Mouse (Mus musculus) liver, embryonic 14.5 days (tissue): ENCODE results near the gene Gm3029. TPM values are rescaled to one million over a fixed set of nuclear protein-coding genes. Genes with fewer than 3 reads are reported as not detected.
"Not testable (repeated sequence)": the region's sequence is repeated elsewhere in the genome, so short reads cannot be mapped to it uniquely, and the experiment has no call there.

Experiments used
- ATAC-seq: fragments of 200-750 bp; cut with Nextera tagmentation; 2 replicates; pipeline ENCODE4 v1.8.0; 2017; ENCODE audit warnings: moderate number of reproducible peaks, mild to moderate bottlenecking, moderate library complexity; ENCODE audit not compliant: insufficient read depth
- DNase-seq, 3 experiments: peaks; one replicate each; pipeline ENCODE4 v3.0.0-alpha.2; 2012 to 2013; ENCODE audit warnings: low read depth in 3 of 3, low spot score in 3 of 3
- H3K27ac ChIP-seq: fragments of 300-500 bp; sonication (generic); 2 replicates; pipeline ENCODE4 v1.5.1; 2014; ENCODE audit warnings: moderate library complexity, mild to moderate bottlenecking, control low read depth, inconsistent platforms
- H3K27me3 ChIP-seq: fragments of 300-500 bp; sonication (generic); 2 replicates; pipeline ENCODE4 v1.6.1; 2014; ENCODE audit warnings: mild to moderate bottlenecking, low read length, moderate library complexity; ENCODE audit not compliant: control insufficient read depth, insufficient read depth
- H3K36me3 ChIP-seq: fragments of 300-500 bp; sonication (generic); replicated peaks from 2 replicates; pipeline ENCODE4 v1.6.1; 2014; ENCODE audit warnings: low read depth; ENCODE audit not compliant: control insufficient read depth, insufficient read depth
- H3K4me1 ChIP-seq, 2 experiments: fragments of 200-500 bp in 1 of 2; fragments of 300-500 bp in 1 of 2; sonication (generic) in 1 of 2; replicated peaks; 2 replicates each; pipeline ENCODE4 v1.6.1; 2012 to 2014; ENCODE audit warnings: antibody characterized with exemption in 1 of 2, inconsistent platforms in 1 of 2, low read length in 1 of 2; ENCODE audit not compliant: control insufficient read depth in 2 of 2, insufficient read depth in 2 of 2
- H3K4me2 ChIP-seq: fragments of 300-500 bp; sonication (generic); 2 replicates; pipeline ENCODE4 v1.6.1; 2014; ENCODE audit warnings: low read depth, mild to moderate bottlenecking, control low read depth, moderate library complexity
- H3K4me3 ChIP-seq, 2 experiments: fragments of 200-500 bp in 1 of 2; fragments of 300-500 bp in 1 of 2; sonication (generic) in 1 of 2; 2 replicates each; pipeline ENCODE4 v1.5.1; 2012 to 2014; ENCODE audit warnings: low read depth in 2 of 2, low read length in 2 of 2, mild to moderate bottlenecking in 2 of 2, control low read depth in 1 of 2, inconsistent platforms in 1 of 2, moderate library complexity in 1 of 2; ENCODE audit not compliant: insufficient read depth in 1 of 2
- H3K9ac ChIP-seq: fragments of 300-500 bp; sonication (generic); replicated peaks from 2 replicates; pipeline ENCODE4 v1.6.1; 2014; ENCODE audit warnings: mild to moderate bottlenecking, control low read depth, moderate library complexity
- H3K9me3 ChIP-seq: fragments of 300-500 bp; sonication (generic); 2 replicates; pipeline ENCODE4 v1.6.1; 2016; ENCODE audit warnings: low read length, mixed read lengths; ENCODE audit not compliant: control insufficient read depth
- WGBS: fragments of 180-500 bp; shearing (Covaris S2); extraction: QIAGEN DNeasy Blood & Tissue Kit; methylation state at CpG from one replicate; pipeline ENCODE4 v1.1.7; 2014; ENCODE audit not compliant: insufficient replicate concordance; 5-methylcytosine and 5-hydroxymethylcytosine counted together
- polyA plus RNA-seq, 2 experiments: library from polyadenylated mRNA; depleted of rRNA in 1 of 2; stranded (reverse) in 1 of 2; unstranded in 1 of 2; fragments of >200 nt; fragmentation: Nextera tagmentation in 1 of 2; extraction: Ambion mirVana in 1 of 2; gene quantifications; 2 replicates each; pipeline versions ENCODE4 v1.2.1 to v1.2.3; 2012 to 2014

Gm3029 gene
- polyA plus RNA-seq (2012; rRNA removed) (not detected in 2 replicates), polyA plus RNA-seq (2014; fragmentation: Nextera tagmentation; extraction: Ambion mirVana) (not detected in 2 replicates)

GRCm38 (mm10) chr14:3931456-3931855 is at the start of gene Gm3029:
Gm3029 (plus strand) TSS chr14:3931756.
- not testable (repeated sequence) for ATAC-seq

DNA sequence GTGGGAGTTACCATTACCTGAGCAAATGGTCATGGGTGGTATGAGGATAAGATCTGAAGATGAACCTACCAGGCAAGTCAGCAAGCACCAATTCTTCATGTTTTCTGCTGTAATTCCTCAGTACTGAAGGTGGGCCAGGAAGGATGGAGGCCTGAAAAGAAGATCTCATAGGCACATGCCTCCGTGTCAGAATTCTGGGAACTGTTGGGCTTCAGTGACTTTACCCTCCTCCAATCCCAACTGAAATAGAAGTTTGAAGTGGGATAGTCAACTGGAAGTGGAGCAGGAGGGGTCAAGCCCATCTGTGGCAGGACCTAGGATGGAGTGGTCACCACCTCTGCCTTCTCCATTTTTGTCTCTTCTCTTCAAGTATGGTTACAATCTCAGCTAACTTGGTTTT is 47.7 kb upstream of the Gm3029 start, which contains the start of gene Gm2916:
Gm2916 (plus strand) TSS at position 301 of the 400 bp plus-strand sequence.
- no CpG with 5 or more reads among the region's 1 CpGs for WGBS
- not testable (repeated sequence) for ATAC-seq

More at GRCm38 (mm10) chr14:3931456-3931855, at the start of gene Gm3029:
- not testable (repeated sequence) for H3K4me3 ChIP-seq, H3K27me3 ChIP-seq, DNase-seq, H3K4me2 ChIP-seq, H3K36me3 ChIP-seq, H3K27ac ChIP-seq, H3K4me1 ChIP-seq, H3K9me3 ChIP-seq, H3K9ac ChIP-seq
- WGBS = 20% methylated on average over 1 of the region's 2 CpGs

GRCm38 (mm10) chr14:3963247-3963646 is 31.7 kb downstream of the Gm3029 start, which contains the start of gene Gm3095:
Gm3095 (plus strand) TSS chr14:3963547.
- not testable (repeated sequence) for H3K4me1 ChIP-seq, H3K9me3 ChIP-seq, H3K27me3 ChIP-seq, H3K9ac ChIP-seq, H3K4me2 ChIP-seq, H3K4me3 ChIP-seq, ATAC-seq, H3K36me3 ChIP-seq, H3K27ac ChIP-seq, DNase-seq
- WGBS = no CpG with 5 or more reads among the region's 2 CpGs

More for the DNA sequence above, 47.7 kb upstream of the Gm3029 start, which contains the start of gene Gm2916:
- not testable (repeated sequence) for H3K36me3 ChIP-seq, DNase-seq, H3K27me3 ChIP-seq, H3K4me1 ChIP-seq, H3K9me3 ChIP-seq, H3K27ac ChIP-seq, H3K4me2 ChIP-seq, H3K4me3 ChIP-seq, H3K9ac ChIP-seq

Other genes with a start within 250 kb of the Gm3029 start
- gene Gm3043, start 243.0 kb upstream of the Gm3029 start, polyA plus RNA-seq (2012; rRNA removed) = not detected in 2 replicates
- gene Gm3043, start 243.0 kb upstream of the Gm3029 start, polyA plus RNA-seq (2014; fragmentation: Nextera tagmentation; extraction: Ambion mirVana) = not detected in 2 replicates
- not detected in 2 replicates for gene Gm3002, start 121.7 kb upstream of the Gm3029 start, polyA plus RNA-seq (2012; rRNA removed)
- gene Gm3002, start 121.7 kb upstream of the Gm3029 start, polyA plus RNA-seq (2014; fragmentation: Nextera tagmentation; extraction: Ambion mirVana) = not detected in 2 replicates
- 0.02 TPM in 1 of 2 replicates, not detected in the other for gene Gm3033, start 85.5 kb upstream of the Gm3029 start, polyA plus RNA-seq (2012; rRNA removed)
- gene Gm3033, start 85.5 kb upstream of the Gm3029 start, polyA plus RNA-seq (2014; fragmentation: Nextera tagmentation; extraction: Ambion mirVana) = 0.19 TPM in 1 of 2 replicates, not detected in the other
- not detected in 2 replicates for gene Gm2916, start 47.6 kb upstream of the Gm3029 start, polyA plus RNA-seq (2012; rRNA removed)
- not detected in 2 replicates for gene Gm2916, start 47.6 kb upstream of the Gm3029 start, polyA plus RNA-seq (2014; fragmentation: Nextera tagmentation; extraction: Ambion mirVana)
- 0.03 TPM in 1 of 2 replicates, not detected in the other for gene Gm3095, start 31.8 kb downstream of the Gm3029 start, polyA plus RNA-seq (2012; rRNA removed)
- not detected in 2 replicates for gene Gm3095, start 31.8 kb downstream of the Gm3029 start, polyA plus RNA-seq (2014; fragmentation: Nextera tagmentation; extraction: Ambion mirVana)
- not detected in 2 replicates for gene Gm3099, start 66.6 kb downstream of the Gm3029 start, polyA plus RNA-seq (2012; rRNA removed)
- gene Gm3099, start 66.6 kb downstream of the Gm3029 start, polyA plus RNA-seq (2014; fragmentation: Nextera tagmentation; extraction: Ambion mirVana) = not detected in 2 replicates
- not detected in 2 replicates for gene Gm5796, start 92.2 kb downstream of the Gm3029 start, polyA plus RNA-seq (2012; rRNA removed)
- not detected in 2 replicates for gene Gm5796, start 92.2 kb downstream of the Gm3029 start, polyA plus RNA-seq (2014; fragmentation: Nextera tagmentation; extraction: Ambion mirVana)
- not detected in 2 replicates for gene Gm3115, start 152.4 kb downstream of the Gm3029 start, polyA plus RNA-seq (2012; rRNA removed)
- not detected in 2 replicates for gene Gm3115, start 152.4 kb downstream of the Gm3029 start, polyA plus RNA-seq (2014; fragmentation: Nextera tagmentation; extraction: Ambion mirVana)
- not detected in 2 replicates for gene Gm8108, start 178.8 kb downstream of the Gm3029 start, polyA plus RNA-seq (2012; rRNA removed)
- gene Gm8108, start 178.8 kb downstream of the Gm3029 start, polyA plus RNA-seq (2014; fragmentation: Nextera tagmentation; extraction: Ambion mirVana) = not detected in 2 replicates
- gene Gm3127, start 233.3 kb downstream of the Gm3029 start, polyA plus RNA-seq (2012; rRNA removed) = not detected in 2 replicates
- gene Gm3127, start 233.3 kb downstream of the Gm3029 start, polyA plus RNA-seq (2014; fragmentation: Nextera tagmentation; extraction: Ambion mirVana) = not detected in 2 replicates